Mouse (Mus musculus) kidney, postnatal 0 days (tissue): ENCODE measurements around the gene Bcl2. TPM values are rescaled to one million over a fixed set of nuclear protein-coding genes. Genes with fewer than 3 reads are reported as not detected.
A peak's percentile ranks its signal among the peaks of the same experiment; 100 is the strongest.

ENCODE experiments used
- ATAC-seq: fragments of 200-750 bp; cut with Nextera tagmentation; replicated peaks from 2 replicates; pipeline ENCODE4 v1.8.0; 2017; ENCODE audit warnings: low read depth, moderate number of reproducible peaks, moderate TSS enrichment, moderate library complexity; ENCODE audit not compliant: low FRiP score
- DNase-seq: peaks from one replicate; pipeline ENCODE4 v3.0.0-alpha.2; 2016; ENCODE audit warnings: low spot score
- H3K27ac ChIP-seq: fragments of 300-500 bp; sonication (generic); 2 replicates; pipeline ENCODE4 v1.5.1; 2014; ENCODE audit warnings: mild to moderate bottlenecking
- H3K27me3 ChIP-seq: fragments of 300-500 bp; sonication (generic); 2 replicates; pipeline ENCODE4 v1.6.1; 2014; ENCODE audit warnings: low read length, mixed read lengths; ENCODE audit not compliant: insufficient read depth
- H3K36me3 ChIP-seq: fragments of 300-500 bp; sonication (generic); 2 replicates; pipeline ENCODE4 v1.6.1; 2014; ENCODE audit warnings: low read length, mixed read lengths; ENCODE audit not compliant: insufficient read depth
- H3K4me1 ChIP-seq: fragments of 300-500 bp; sonication (generic); replicated peaks from 2 replicates; pipeline ENCODE4 v1.6.1; 2014; ENCODE audit warnings: antibody characterized with exemption, low read length, mixed read lengths; ENCODE audit not compliant: insufficient read depth
- H3K4me2 ChIP-seq: fragments of 300-500 bp; sonication (generic); 2 replicates; pipeline ENCODE4 v1.6.1; 2014; ENCODE audit warnings: mild to moderate bottlenecking, low read length, moderate library complexity, mixed read lengths
- H3K4me3 ChIP-seq: fragments of 300-500 bp; sonication (generic); replicated peaks from 2 replicates; pipeline ENCODE4 v1.5.1; 2014; ENCODE audit warnings: low read depth, low read length
- H3K9ac ChIP-seq: fragments of 300-500 bp; sonication (generic); 2 replicates; pipeline ENCODE4 v1.6.1; 2014; ENCODE audit warnings: low read depth, low read length
- H3K9me3 ChIP-seq: fragments of 300-500 bp; sonication (generic); replicated peaks from 2 replicates; pipeline ENCODE4 v1.6.1; 2016; ENCODE audit warnings: low read length, inconsistent platforms, mixed read lengths
- CTCF ChIP-seq: IDR thresholded peaks from 2 replicates; pipeline ENCODE4 v1.5.1; 2016; ENCODE audit warnings: antibody characterized with exemption, low read depth, mild to moderate bottlenecking, moderate library complexity
- WGBS: fragments of 180-500 bp; shearing (Covaris S2); extraction: QIAGEN DNeasy Blood & Tissue Kit; methylation state at CpG from one replicate; pipeline ENCODE4 v1.1.7; 2014; 5-methylcytosine and 5-hydroxymethylcytosine counted together
- polyA plus RNA-seq: library from polyadenylated mRNA; unstranded; fragments of >200 nt; fragmentation: Nextera tagmentation; extraction: Ambion mirVana; gene quantifications from 2 replicates; pipeline ENCODE4 v1.2.1, GENCODE M21; 2015

The Bcl2 gene
- polyA plus RNA-seq, 1 experiment from 2014 or later, result 11.7 TPM

DNA sequence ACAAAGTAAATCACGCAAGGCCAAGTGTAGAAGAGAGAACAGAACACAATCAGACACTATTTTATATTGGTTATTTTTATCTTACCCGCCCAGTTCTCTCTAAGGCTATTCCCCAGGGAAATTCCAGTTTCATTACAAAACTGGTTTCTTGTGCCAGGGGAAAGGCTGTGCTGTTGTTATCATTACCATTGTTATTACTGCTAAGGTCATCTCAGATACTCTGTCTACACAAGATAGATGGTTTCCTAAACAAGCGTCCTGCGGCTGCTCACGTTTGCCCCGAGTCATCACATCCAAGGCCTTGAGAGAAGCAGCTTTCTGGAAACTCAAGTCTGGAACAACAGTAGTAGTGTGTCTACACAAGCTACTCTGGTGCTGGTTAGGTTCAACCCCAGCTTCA lies 19.8 kb downstream of the Bcl2 start:
- DNase-seq (peak; percentile 65), ATAC-seq (no peak)
- Histone ChIP-seq H3K27me3 (no peaks in the 10 kb centered on the region), H3K4me3 (no peak overlapping the region), H3K27ac (no peak overlapping the region), H3K9me3 (no peaks in the 10 kb centered on the region), H3K4me1 (no peaks in the 10 kb centered on the region), H3K36me3 (no peaks in the 10 kb centered on the region), H3K9ac (no peak overlapping the region), H3K4me2 (no peak overlapping the region)
- WGBS, result 53% methylated on average over 6 of the region's 6 CpGs
- no peak for TF ChIP-seq CTCF

DNA sequence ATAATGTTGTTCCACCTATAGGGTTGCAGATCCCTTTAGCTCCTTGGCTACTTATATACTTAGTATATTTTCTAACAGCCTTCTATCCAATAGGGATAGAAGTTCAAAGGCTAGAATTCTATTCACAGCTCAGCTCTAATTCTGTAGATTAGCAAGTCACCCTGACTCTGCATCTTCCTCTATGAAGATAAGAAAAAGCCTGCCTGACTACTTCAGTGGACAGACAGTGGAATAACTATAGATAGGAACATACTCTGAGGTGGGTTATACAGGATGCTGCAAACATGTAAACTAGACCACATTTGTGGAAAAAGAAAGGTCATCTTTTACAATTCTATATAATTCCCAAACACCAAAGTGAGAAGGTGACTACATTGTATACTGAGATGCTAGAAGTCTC lies 21.5 kb downstream of the Bcl2 start:
- H3K27me3 ChIP-seq, result no peaks in the 10 kb centered on the region
- no peaks in the 10 kb centered on the region for H3K36me3 ChIP-seq
- H3K27ac ChIP-seq, result no peak overlapping the region
- ATAC-seq, result no peak
- H3K4me2 ChIP-seq, result no peak overlapping the region
- no peak overlapping the region for H3K4me3 ChIP-seq
- no peak overlapping the region for H3K9ac ChIP-seq
- DNase-seq, result no peak
- H3K4me1 ChIP-seq, result peaks cover 8% of the 10 kb centered on the region
- no peak for TF ChIP-seq CTCF
- no peaks in the 10 kb centered on the region for H3K9me3 ChIP-seq

DNA sequence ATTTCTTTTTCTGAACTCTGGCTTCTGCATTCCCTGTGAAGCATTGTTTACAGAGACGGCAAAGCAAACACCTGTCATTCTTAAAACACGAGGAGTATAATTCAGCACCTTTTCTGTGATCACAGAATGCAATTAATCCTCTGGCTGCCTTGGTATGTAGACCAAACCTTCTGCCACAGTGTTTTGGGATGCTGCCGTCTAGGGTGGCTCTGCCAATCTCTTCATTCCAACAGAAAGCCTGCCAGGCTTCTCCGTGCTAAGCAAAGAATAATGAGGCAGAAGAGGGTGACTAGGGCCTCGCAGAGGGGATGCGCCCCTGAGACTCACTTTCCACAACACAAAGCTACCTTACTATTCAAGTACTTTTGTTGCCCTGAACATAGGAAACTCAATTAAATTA lies 23.2 kb downstream of the Bcl2 start:
- Histone ChIP-seq H3K36me3 (no peaks in the 10 kb centered on the region), H3K27me3 (no peaks in the 10 kb centered on the region), H3K4me3 (no peak overlapping the region), H3K27ac (no peak overlapping the region), H3K9me3 (no peaks in the 10 kb centered on the region), H3K9ac (no peak overlapping the region), H3K4me2 (no peak overlapping the region), H3K4me1 (peaks cover 16% of the 10 kb centered on the region)
- 67% methylated on average over 6 of the region's 6 CpGs for WGBS
- ATAC-seq, result no peak
- no peak for DNase-seq
- TF ChIP-seq CTCF, result no peak

DNA sequence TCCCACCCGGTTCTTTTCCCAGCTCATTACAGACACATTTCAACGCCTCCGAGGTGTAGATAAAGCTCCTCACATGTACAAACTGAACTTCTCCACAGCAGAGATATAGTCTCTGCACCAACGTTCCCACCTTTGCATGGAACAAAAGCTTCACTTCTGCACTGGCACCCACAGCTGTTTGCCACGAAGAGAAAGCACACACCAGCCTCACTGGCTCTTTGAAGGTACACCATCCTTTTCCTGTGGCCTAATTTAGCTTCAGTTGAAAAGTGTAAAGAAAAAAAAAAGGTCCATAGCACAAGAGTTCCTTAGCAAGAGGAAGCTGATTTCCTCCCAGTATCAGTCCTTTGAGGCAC lies 25.9 kb downstream of the Bcl2 start:
- DNase-seq (no peak), ATAC-seq (no peak)
- Histone ChIP-seq H3K36me3 (no peaks in the 10 kb centered on the region), H3K4me1 (peaks cover 16% of the 10 kb centered on the region), H3K9ac (no peak overlapping the region), H3K4me2 (peak overlapping the region; percentile 37), H3K27me3 (no peaks in the 10 kb centered on the region), H3K27ac (peak overlapping the region; percentile 85), H3K4me3 (no peak overlapping the region), H3K9me3 (no peaks in the 10 kb centered on the region)
- 31% methylated on average over 5 of the region's 5 CpGs for WGBS
- no peak for TF ChIP-seq CTCF

DNA sequence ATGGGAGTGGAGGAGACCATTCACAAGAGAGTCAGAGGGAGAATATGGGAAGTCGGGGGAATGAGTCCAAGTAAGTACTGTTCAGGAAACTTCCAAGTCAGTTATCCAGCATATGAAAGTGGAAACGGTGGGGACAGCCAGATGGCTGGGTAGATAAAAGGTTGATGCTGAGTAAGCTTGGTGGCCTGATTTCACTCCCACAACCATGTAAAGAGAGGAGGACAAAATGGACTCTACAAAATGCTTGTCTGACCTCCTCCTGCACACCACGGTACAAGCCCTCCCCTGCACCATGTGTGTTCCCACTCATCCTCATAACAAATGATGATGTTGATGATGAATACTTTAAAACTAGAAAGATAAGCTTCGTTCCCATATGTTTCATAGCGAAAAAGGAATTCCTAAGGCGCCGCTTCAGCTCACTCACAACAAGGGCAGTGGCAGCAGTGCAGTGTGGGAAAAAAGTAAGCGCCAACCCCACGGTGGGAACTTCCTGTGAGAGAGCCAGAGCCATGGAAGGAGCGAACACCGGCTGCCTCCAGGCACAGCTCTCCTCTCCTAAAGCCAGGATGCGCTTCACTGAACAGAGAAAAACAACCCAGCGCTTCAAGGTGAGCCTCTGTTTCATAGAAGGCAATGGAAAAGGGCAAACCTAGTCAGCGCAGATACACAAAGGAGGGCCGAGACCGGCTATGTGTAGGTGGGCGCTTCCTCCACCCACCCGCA lies 26.5 kb downstream of the Bcl2 start:
- H3K27ac ChIP-seq, result peak overlapping the region; percentile 85
- TF ChIP-seq CTCF, result no peak
- H3K4me1 ChIP-seq, result peaks cover 16% of the 10 kb centered on the region
- H3K9ac ChIP-seq, result no peak overlapping the region
- H3K9me3 ChIP-seq, result no peaks in the 10 kb centered on the region
- DNase-seq (peak; percentile 65), ATAC-seq (peak; percentile 90)
- H3K4me3 ChIP-seq, result no peak overlapping the region
- H3K4me2 ChIP-seq, result peak overlapping the region; percentile 37
- WGBS, result 46% methylated on average over 18 of the region's 18 CpGs
- H3K27me3 ChIP-seq, result no peaks in the 10 kb centered on the region
- no peaks in the 10 kb centered on the region for H3K36me3 ChIP-seq

DNA sequence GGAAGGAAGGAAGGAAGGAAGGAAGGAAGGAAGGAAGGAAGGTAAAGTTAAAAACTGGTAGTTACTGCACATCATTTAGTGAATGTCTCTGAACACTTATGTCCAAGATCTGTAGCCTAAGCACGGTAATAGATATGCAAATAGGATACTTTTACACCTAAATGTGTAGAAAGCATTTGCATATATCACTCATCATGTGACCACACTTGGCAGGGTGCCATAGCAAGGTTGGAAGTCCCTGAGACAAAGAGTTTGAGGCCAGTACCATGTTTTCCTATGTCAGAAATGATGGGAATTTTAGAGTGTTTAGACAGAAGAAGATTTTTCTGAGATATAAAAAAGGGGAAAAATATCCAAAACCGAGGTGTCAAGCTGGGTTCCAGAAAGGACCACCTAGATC lies 28.4 kb downstream of the Bcl2 start:
- WGBS, result 73% methylated on average over 2 of the region's 2 CpGs
- TF ChIP-seq CTCF, result no peak
- Histone ChIP-seq H3K4me1 (peaks cover 16% of the 10 kb centered on the region), H3K9me3 (no peaks in the 10 kb centered on the region), H3K27me3 (no peaks in the 10 kb centered on the region), H3K4me2 (no peak overlapping the region), H3K4me3 (no peak overlapping the region), H3K9ac (no peak overlapping the region), H3K36me3 (no peaks in the 10 kb centered on the region), H3K27ac (no peak overlapping the region)
- no peak for ATAC-seq
- no peak for DNase-seq

DNA sequence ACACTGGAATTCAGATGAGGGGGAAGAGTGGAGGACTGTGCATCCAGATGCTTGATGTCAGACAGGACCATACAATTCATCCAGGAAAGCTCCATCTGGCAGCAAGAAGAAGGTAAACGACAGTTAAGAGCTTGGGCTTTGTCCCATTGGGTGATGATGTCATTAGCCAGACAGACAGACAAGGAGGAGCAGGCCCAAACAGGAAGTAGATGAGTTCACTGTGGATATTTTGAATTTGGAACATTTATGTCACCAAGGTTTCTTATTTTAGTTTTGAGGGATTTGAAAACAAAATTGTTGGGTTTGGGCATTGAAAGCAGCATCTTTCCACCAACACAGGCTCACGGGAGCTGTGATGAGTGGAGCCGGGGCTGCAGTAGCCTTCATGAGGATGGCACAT lies 29.5 kb downstream of the Bcl2 start:
- Histone ChIP-seq H3K27ac (no peak overlapping the region), H3K4me2 (no peak overlapping the region), H3K36me3 (no peaks in the 10 kb centered on the region), H3K27me3 (no peaks in the 10 kb centered on the region), H3K4me1 (peaks cover 16% of the 10 kb centered on the region), H3K9ac (no peak overlapping the region), H3K9me3 (no peaks in the 10 kb centered on the region), H3K4me3 (no peak overlapping the region)
- TF ChIP-seq CTCF, result no peak
- WGBS, result 79% methylated on average over 3 of the region's 3 CpGs
- DNase-seq (no peak), ATAC-seq (no peak)
